Mouse (Mus musculus) lung, adult 2 months (tissue): ENCODE results near the gene Npr1. TPM values are rescaled to one million over a fixed set of nuclear protein-coding genes. Genes with fewer than 3 reads are reported as not detected.
A peak's percentile ranks its signal among the peaks of the same experiment; 100 is the strongest.

Experiments
- DNase-seq: peaks from one replicate; pipeline ENCODE4 v3.0.0; 2022
- H3K4me1 ChIP-seq: fragments of 200-500 bp; 2 replicates; pipeline ENCODE4 v1.6.1; 2011; ENCODE audit warnings: low read length; ENCODE audit not compliant: control insufficient read depth, insufficient read depth
- H3K4me3 ChIP-seq: fragments of 200-500 bp; replicated peaks from 2 replicates; pipeline ENCODE3; 2011; ENCODE audit warnings: low read depth, mild to moderate bottlenecking, control low read depth, low read length; ENCODE audit errors: extremely low read depth
- CTCF ChIP-seq: fragments of 200-500 bp; IDR thresholded peaks from 2 replicates; pipeline ENCODE4 v1.5.1; 2011; ENCODE audit warnings: mild to moderate bottlenecking, low read length, control low read depth; ENCODE audit not compliant: insufficient read depth
- POLR2A ChIP-seq: fragments of 200-500 bp; IDR thresholded peaks from 2 replicates; pipeline ENCODE4 v1.6.1; 2011; ENCODE audit warnings: low read depth, mild to moderate bottlenecking, control low read depth, low read length, borderline replicate concordance; ENCODE audit errors: extremely low read depth
- WGBS: fragments of 180-500 bp; shearing (Covaris S2); methylation state at CpG from one replicate; pipeline ENCODE4 v1.1.7; 2018; 5-methylcytosine and 5-hydroxymethylcytosine counted together
- polyA plus RNA-seq: library from polyadenylated mRNA; depleted of rRNA; stranded (reverse); fragments of >200 nt; gene quantifications from 2 replicates; pipeline ENCODE4 v1.2.3, GENCODE M21; 2012

The Npr1 gene
- polyA plus RNA-seq, 1 experiment = 199 TPM

GRCm38 (mm10) chr3:90445417-90446200, 20.1 kb downstream of the Npr1 start:
- peaks cover 6% of the 10 kb centered on the region; the same call in 1 of the 2 replicates for H3K4me1 ChIP-seq
- H3K4me3 ChIP-seq = no peak overlapping the region
- TF ChIP-seq POLR2A (no peak), CTCF (no peak)
- 53% methylated on average over 11 of the region's 11 CpGs for WGBS
- DNase-seq = no peak

GRCm38 (mm10) chr3:90443977-90444376, 21.7 kb downstream of the Npr1 start:
- Histone ChIP-seq H3K4me1 (peaks cover 6% of the 10 kb centered on the region; the same call in 1 of the 2 replicates), H3K4me3 (no peak overlapping the region)
- DNase-seq = no peak
- 97% methylated on average over 3 of the region's 3 CpGs for WGBS
- TF ChIP-seq CTCF (no peak), POLR2A (no peak)

- H3K4me1 ChIP-seq = 0 out of 2 replicates have a peak, but pooled peaks cover 2% of the 10 kb centered on the region
- no peak for DNase-seq
- WGBS = 89% methylated on average over 2 of the region's 2 CpGs
- H3K4me3 ChIP-seq = no peak overlapping the region
- no peak for TF ChIP-seq CTCF
- TF ChIP-seq POLR2A = no peak
Observed at GRCm38 (mm10) chr3:90440756-90441155, 24.9 kb downstream of the Npr1 start.

GRCm38 (mm10) chr3:90437131-90437530, 28.5 kb downstream of the Npr1 start:
- Histone ChIP-seq H3K4me1 (peaks cover 6% of the 10 kb centered on the region), H3K4me3 (no peak overlapping the region)
- TF ChIP-seq POLR2A = no peak
- TF ChIP-seq CTCF = no peak
- no peak for DNase-seq
- WGBS = 65% methylated on average over 4 of the region's 4 CpGs

GRCm38 (mm10) chr3:90434073-90434730, 31.5 kb downstream of the Npr1 start:
- peak overlapping the region; percentile 87 for H3K4me3 ChIP-seq
- 35% methylated on average over 11 of the region's 11 CpGs for WGBS
- DNase-seq = peak; percentile 40
- TF ChIP-seq CTCF = no peak
- TF ChIP-seq POLR2A = no peak
- peaks cover 20% of the 10 kb centered on the region for H3K4me1 ChIP-seq

- peak; percentile 100 for DNase-seq
- Histone ChIP-seq H3K4me1 (peaks cover 22% of the 10 kb centered on the region), H3K4me3 (peak within 1 kb of the TSS; percentile 92)
- TF ChIP-seq CTCF = no peak
- peak; percentile 96 for TF ChIP-seq POLR2A
- WGBS = under 1% methylated on average over 52 of the region's 52 CpGs
Observed at GRCm38 (mm10) chr3:90433381-90434020, 32.2 kb downstream of the Npr1 start, which contains the start of gene Ints3. TSS of gene Ints3 (minus strand) at chr3:90433622.

GRCm38 (mm10) chr3:90432811-90433219, 32.9 kb downstream of the Npr1 start:
- TF ChIP-seq CTCF (no peak), POLR2A (no peak)
- peaks cover 24% of the 10 kb centered on the region for H3K4me1 ChIP-seq
- WGBS = under 1% methylated on average over 12 of the region's 12 CpGs
- no peak for DNase-seq
- H3K4me3 ChIP-seq = peak overlapping the region; percentile 92

- Histone ChIP-seq H3K4me3 (peak overlapping the region; percentile 92), H3K4me1 (peaks cover 24% of the 10 kb centered on the region)
- no peak for DNase-seq
- TF ChIP-seq POLR2A (no peak), CTCF (no peak)
- WGBS = 7% methylated on average over 2 of the region's 2 CpGs
Observed at GRCm38 (mm10) chr3:90432348-90432747, 33.3 kb downstream of the Npr1 start.

GRCm38 (mm10) chr3:90429576-90429975, 36.1 kb downstream of the Npr1 start:
- no peak for DNase-seq
- peaks cover 24% of the 10 kb centered on the region for H3K4me1 ChIP-seq
- 75% methylated on average over 3 of the region's 3 CpGs for WGBS
- TF ChIP-seq CTCF (no peak), POLR2A (no peak)
- no peak overlapping the region for H3K4me3 ChIP-seq
